Mouse (Mus musculus): ENCODE data around the gene Eef2. TPM values are rescaled to one million over a fixed set of nuclear protein-coding genes. Genes with fewer than 3 reads are reported as not detected.

Eef2 gene
- 100 to 1,000 TPM; 892 to 898 TPM for total RNA-seq (2021)
- long read RNA-seq, experiment 1, transcript Eef2-201 (14 exons, 3,089 nt): major isoform, 316 of 495 reads
- long read RNA-seq, experiment 1, partial matches to known transcripts: 156 of 495 reads
- long read RNA-seq, experiment 1, other reads (novel, unspliced or antisense): 23 of 495 reads
- long read RNA-seq, experiment 2, transcript Eef2-201 (14 exons, 3,089 nt): major isoform, 443 of 640 reads
- long read RNA-seq, experiment 2, partial matches to known transcripts: 158 of 640 reads
- long read RNA-seq, experiment 2, other reads (novel, unspliced or antisense): 39 of 640 reads

DNA sequence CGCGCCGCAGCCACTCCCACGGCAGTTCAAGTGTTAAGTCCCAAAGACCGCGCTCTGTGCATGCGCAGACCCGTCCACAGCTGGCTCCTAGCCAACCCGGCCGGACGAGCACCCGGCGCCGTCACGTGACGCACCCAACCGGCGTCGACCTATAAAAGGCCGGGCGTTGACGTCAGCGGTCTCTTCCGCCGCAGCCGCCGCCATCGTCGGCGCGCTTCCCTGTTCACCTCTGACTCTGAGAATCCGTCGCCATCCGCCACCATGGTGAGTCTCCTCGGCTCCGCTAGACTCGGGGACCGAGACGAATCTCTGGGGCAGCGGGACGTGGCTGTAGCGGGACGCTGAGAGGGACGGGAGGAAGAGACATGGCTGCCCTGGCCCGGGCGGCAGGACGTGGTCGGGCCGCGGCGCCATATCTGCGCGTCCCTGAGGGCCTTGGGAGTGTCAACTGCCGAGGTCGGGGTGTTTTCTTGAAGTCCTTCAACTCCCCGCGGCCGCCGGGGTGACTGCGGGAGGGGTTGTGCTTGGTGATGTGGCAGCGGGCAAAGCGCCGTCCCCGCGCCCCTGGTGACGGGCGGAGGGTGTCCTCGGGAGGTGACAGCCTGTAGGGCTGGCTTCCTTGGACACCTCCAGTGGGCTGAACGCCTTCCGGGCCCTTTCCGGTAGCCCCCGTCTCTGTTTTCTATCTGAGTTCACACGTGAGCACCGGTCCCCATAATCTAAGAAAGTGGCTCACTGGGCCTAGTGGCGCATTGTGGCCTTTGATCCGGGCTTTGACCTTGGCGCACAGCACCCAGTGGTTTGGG, at the start of gene Eef2:
Eef2 (plus strand) TSS at position 166 of the 806 bp plus-strand sequence.
- peak; percentile 100 for DNase-seq
- intact Hi-C loops (cut with DNase I; ENCODE audit: low total_unique reads): no loop called here

DNA sequence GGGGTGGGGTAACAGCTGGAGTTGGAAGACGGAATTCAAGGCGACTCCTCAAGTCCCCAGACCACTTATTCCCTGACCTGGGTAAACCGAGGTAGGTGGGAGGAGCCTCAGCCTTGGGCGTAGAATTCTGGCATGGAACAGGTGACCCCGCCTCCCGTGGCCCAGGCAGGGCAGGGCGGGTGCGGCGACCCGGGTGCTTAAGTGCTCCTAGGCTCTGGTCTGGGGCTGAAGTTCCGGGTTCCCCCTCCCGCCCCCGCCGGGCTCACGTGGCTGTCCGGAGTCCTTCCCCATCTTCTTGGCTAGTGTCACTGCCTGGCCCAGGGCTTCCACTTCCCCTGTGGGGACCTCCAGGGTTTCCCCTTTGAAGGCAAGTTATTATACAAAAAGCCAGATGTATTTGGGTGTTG, 42.2 kb upstream of the Eef2 start:
- intact Hi-C loops (cut with DNase I; ENCODE audit: low total_unique reads): no loop called here
- DNase-seq: peak; percentile 80

DNA sequence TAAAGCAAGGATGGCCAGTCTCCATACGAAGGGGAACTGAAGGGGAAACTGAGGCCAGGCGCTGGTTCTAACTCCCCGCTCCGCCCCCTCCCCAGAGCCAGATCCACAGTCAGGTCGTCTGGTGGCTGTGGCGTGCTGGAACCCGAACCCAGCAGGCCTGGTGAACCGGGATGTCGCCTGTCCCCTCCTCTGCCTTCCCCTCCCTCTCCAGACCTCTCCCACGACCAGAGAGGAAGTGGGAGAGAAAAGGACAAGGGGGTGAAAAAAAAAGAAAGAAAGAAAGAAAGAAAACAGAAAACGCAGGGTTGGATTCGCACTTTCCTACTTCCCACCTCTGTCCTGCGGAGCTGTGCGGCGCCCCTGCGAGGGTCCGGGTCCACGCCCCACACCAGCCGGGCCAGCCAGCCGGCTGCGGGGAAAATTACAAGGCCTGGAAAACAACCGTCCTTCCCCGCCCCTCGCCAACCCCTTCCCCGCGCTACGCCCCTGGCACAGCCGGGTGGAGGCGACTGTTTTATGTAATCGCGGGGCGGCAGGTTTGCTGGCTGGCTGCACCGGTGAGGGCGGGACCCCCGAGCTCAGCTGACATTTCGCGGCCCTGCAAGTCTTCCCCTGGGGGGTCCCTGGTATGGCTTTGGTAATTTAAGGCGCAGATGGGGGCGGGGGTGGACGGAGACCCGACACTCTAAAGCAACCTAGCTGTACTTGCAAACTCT, 41.3 kb upstream of the Eef2 start, which contains the start of gene Zbtb7a:
Zbtb7a (plus strand) TSS at position 255 of the 716 bp plus-strand sequence.
- DNase-seq: peak; percentile 50
- intact Hi-C loops (cut with DNase I; ENCODE audit: low total_unique reads): no loop called here

DNA sequence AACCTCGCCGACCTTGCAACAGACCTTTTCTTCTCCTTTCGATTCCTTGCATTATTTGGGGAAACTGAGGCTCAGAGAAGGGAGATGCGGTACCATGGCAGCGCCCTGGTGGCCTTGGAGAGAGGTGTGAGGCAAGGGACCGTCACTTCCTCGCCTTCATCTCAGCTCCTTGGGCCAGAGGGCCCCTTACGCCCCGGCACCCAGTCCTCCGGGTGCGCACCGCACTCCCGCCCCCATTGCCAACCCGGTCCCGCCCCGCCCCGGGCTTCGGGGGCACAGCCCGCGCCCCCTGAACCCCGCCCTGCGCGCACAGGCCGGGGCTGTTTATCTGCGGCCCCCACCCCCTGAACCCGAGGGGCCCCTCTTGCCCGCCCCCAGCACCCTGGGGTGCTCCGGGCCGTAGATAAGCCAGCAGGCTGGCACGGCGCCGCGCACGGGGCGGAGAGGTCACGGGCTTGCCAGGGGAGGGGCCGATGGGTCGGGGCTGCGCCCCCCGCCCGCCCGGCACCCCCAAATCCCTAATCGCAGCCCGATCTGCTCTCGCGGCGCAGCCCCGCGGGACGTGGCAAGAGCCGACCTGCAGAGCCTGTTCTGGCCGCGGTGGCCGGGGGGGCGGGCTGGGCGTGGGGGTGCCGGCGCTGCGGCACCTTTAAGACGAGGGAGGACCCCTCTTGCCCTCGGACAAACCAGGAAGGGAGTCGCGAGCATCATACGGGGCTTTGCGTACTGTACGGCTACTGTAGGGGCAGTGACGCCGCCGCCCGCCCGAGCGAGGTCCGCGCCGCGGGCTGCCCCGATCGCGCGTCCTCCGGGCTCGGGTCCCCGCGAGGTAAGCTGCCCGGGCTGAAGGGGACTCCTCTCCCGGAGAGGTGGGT, 40.4 kb upstream of the Eef2 start:
- peak; percentile 77 for DNase-seq
- intact Hi-C loops (cut with DNase I; ENCODE audit: low total_unique reads): no loop called here

DNA sequence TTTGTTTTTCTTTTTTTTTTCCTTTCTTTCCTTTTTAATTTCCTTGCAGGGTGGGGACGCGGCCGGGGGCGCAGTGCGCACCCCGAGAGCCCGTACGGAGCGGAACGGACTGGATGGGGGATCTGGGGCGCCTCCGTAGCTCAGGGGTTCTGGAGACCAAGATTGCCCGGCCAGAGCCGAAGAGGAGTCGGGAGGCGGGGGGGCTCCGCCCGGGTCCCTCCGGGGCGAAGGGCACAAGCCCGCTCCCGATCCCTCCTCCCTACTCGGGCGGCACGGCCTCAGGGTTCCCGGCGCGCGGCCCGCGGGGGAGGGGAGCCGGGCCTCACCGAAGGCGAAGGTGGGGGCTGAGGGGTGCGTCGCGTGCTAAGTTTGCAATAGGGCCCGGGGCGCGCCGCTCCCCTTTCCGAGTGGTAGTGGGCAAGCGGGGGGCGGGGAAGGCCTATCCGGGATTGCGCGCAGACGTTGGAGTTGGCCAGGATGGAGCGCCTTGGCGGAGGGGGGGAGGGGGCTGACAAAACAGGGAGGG, 39.7 kb upstream of the Eef2 start:
- intact Hi-C loops (cut with DNase I; ENCODE audit: low total_unique reads): no loop called here
- peak; percentile 87 for DNase-seq

DNA sequence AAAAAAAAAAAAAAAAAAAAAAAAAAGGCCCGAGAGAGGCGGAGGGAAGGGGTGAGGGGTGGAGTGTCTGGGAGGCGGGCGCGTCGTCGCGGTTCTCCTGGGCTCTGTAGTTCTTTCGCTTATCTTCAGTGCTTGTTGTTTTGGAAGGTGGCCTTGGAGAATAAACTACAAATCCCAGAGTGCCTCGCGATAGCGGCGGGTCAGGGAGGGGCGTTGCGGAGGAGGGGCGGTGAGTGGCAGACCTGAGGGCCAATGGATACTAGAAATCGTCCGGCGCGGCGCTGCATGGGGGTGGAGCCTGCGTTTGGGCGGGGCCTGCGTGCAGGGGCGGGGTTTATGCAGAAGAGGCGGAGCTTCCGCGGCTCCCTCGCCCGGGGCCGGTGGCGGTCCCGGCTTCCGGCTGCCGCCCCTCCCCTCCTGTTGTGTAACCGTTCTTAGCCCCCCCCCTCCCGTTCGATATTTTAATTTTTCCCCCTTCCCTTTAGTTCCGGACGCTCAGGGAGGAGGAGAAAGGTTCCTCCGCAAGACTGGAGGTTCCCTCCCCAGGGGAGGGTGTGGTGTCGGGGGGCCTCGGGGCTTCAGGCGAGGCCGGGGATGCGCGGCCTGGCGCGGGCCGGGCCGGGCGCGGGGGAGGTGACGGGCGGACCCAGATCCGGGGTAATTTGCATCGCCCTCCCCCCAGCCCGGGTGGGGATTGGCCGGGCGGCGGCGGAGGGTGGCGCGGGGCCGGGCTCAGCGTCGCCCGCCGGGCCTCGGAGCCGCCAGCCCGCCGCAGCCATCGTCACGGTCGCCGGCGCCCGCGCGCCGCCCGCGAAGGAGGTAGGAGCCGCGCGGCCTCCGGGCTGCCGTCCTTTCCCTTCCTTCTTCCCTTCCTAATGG, 38.9 kb upstream of the Eef2 start:
- DNase-seq: peak; percentile 98
- intact Hi-C loops (cut with DNase I; ENCODE audit: low total_unique reads): no loop called here

DNA sequence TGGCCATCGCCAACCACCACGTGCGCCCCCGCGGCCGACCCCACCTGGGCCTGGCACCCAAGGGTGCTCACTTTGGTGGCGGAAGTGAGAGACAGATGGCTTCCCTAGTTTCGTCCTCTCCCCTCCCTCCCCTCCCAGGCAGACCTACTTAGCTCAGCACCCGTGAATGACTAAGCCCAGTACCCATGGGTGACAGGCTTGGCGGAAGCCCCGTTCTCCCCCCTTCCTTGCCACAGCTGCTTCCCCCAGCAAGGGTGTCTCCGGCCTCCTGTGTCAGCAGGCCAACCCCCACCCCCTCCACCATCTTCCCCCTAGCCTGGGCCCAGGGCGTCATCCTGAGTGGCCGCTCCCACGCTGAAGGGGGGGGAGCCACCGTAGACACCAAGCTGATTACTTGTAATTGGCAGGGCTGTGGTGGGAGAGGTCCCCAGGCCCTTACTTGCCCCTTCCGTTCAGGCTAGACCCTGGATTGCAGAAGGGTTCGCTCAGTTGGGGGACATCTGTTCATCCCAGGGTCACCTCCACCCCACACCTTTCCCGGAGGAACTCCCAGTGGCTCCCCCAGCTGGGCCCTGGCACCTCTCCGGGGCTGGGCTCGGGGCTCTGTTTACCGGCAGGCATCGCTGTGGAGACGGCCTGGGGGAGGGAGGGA, 38.2 kb upstream of the Eef2 start:
- DNase-seq: peak; percentile 70
- intact Hi-C loops (cut with DNase I; ENCODE audit: low total_unique reads): no loop called here

DNA sequence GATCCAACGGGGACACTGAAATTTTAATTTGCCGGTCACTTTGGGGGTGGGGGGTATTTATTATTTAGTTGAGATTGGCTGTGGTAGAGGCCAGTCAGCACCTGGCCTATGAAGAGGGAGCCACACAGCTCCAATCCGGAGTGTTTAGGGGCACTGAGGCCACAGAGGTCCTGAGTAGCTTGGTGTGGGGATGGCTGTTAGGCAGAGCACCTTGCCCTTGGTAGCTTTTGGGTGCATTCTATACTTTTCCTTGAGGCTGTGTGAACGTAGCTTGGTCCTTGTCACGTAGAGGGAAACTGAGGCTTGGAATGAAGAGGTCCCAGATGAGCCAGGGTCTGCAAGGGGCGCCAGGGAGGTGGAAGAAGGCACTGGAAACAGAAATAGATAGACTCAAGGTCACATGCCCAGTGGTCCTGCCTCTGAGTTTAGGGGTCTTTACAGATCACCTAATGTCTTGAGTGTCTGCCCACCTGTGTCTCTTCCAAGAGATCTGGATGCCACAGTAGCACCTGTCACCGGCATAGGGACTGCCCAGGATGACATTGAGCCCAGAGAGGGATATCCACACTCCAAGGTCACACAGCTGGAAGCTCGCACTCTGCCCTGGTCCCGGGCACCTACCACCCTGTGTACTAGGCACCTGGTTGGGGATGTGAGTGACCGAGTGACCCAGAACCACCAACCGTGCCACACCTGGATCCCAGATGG, 37.5 kb upstream of the Eef2 start:
- DNase-seq: no peak
- intact Hi-C loops (cut with DNase I; ENCODE audit: low total_unique reads): no loop called here

DNA sequence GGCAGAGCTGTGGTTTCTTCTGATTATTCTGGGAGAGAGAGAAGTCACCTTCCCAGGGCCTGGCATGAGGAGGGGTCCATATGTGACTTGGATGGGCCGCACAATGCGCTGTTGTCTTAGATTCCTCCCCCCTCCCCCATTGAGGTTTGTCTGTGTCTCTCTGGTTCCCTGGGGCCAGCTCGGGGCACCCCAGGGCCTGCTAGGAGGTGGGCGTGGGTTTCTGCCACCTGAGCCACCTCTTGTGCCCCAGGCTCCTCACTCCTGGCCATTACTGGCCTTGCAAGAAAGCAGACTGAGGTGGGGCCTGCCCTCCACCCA, 36.9 kb upstream of the Eef2 start:
- no peak for DNase-seq

DNA sequence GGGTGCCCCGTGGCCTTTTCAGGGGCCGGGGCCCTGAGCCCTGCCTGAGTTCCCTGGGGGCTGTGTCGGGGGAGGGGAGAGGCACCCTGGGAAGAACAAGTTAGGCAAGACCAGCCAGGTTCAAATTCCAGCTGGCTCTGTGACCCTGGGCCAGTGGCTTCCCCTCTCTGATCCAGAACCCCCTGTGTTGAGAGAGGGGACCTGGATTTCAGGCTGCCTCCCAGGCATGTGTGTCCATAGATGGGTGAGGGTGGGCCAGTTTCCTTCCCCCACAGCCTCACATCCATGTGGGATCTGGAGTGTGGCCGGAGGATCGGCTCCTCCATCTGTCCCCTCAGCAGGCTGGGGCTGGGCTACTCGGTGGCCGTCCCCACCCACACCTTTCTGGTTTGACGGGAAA, 36.4 kb upstream of the Eef2 start:
- intact Hi-C loops (cut with DNase I; ENCODE audit: low total_unique reads): no loop called here
- DNase-seq: no peak

More for the DNA sequence above, 36.9 kb upstream of the Eef2 start:
- intact Hi-C loops (cut with DNase I; ENCODE audit: low total_unique reads): no loop called here

DNA sequence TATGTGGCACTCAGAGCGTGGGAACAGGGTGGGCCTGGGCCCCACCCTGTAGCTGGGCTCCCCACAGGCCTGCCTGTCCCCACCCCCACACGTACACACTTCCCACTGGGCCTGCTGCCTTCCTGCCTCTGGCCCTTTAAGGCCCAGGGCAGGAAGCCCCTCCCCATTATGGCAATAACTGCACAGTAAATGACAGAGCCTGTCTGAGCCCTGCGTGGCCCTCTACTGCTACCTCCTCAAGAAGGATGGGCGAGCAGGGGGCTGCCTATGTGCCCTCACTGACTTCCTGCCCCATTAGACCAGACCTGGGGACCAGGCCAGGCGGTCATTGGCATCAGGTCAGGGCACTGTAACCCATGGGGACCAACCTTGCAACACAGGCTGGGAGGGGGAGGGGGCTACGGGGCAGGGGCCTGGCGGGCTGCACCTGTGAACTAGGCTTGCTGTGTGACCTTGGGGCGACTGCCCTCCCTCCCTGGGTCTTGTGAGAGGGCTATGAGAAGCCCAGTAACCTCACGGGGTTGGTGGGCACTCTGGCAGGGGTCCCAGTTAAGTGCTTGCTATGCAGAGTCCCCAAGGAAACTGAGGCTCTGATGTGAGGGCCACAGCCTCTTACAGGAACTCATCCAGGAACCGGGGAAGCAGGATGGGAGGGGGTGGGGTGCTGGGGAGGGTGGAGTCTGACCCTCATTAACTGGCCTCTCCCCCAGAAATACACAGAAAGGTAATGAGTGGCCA, 35.5 kb upstream of the Eef2 start:
- intact Hi-C loops (cut with DNase I; ENCODE audit: low total_unique reads): no loop called here
- DNase-seq: no peak

DNA sequence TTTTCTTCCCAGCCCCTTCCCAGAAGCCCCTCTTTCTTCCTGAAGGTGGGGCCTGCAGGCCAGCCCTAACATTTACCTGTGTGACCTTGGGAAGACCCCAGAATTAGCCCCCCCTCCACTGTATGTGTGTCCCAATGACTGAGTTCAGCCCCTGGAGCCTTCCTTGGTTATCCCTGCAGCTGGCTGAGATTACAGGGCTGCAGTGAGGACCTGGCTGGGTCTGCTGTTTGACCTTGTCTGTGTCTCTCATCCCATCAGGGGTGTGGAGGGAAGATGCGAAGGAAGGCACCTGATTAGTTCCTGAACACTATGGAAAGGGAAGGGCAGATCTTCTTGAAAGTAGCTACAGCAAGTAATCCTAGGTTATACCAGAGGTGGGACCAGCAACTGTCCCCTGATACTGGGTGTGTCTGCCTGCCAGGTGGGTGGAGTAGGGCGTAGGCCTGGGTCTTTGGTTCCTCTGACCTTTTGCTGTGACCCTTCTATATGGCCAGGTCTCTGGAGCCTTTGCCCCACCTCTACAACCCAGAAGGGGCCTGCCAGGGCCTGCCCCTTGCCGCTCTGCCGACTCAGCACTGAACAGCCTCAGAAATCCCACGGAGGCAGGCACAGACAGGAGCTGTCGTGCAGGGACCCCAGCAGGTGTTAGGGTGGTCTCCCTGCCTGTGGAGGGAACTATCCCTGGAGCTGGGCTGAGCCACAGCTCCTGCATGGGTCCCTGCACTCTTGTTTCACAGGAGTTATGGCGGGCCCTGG, 34.8 kb upstream of the Eef2 start:
- intact Hi-C loops (cut with DNase I; ENCODE audit: low total_unique reads): no loop called here
- no peak for DNase-seq

DNA sequence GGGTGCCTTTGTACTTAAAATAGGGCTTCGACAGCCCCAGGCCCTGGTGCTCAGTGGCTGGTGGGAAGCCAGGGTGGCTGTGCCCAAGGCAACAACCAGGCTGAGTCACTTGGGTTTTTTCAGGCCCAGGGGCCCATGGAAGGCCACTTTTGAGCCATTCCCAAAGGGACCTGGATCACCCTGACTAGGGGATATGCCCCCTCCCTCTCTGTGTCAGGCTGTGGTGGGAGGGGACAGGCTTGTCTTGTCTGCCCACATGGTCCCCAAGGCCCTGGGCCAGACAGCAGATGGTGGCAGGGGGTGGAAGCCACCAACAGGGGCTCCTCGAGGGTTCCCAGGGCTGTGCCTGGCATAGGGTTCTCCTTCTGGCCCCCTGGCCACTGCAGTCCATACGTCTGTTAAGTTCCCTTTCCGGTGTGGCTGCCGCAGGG, 33.9 kb upstream of the Eef2 start:
- intact Hi-C loops (cut with DNase I; ENCODE audit: low total_unique reads): no loop called here
- DNase-seq: no peak

DNA sequence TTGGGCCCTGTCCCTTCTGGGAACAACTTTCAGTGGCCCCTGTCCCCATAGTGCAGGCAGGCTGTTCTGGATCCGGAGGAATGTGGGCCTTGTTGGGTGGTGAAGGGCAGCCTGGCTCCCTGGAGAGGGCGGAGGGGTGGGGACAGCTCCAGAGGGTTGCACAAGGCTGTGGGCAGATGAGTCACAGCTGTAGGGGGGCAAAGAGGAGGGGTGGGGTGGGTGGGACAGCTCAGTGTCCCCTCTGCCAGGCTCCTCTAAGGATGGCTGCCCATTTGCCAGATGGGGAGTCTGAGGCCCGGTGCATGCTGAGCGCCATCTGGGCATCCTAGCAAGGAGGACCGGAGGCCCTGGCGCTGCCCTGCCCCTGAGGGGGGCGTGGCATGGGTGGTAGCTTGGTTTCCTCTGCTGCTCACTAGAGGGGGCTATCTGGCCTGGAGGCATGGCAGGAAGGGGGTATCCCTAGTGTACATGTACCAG, 33.2 kb upstream of the Eef2 start:
- intact Hi-C loops (cut with DNase I; ENCODE audit: low total_unique reads): no loop called here
- DNase-seq: no peak

DNA sequence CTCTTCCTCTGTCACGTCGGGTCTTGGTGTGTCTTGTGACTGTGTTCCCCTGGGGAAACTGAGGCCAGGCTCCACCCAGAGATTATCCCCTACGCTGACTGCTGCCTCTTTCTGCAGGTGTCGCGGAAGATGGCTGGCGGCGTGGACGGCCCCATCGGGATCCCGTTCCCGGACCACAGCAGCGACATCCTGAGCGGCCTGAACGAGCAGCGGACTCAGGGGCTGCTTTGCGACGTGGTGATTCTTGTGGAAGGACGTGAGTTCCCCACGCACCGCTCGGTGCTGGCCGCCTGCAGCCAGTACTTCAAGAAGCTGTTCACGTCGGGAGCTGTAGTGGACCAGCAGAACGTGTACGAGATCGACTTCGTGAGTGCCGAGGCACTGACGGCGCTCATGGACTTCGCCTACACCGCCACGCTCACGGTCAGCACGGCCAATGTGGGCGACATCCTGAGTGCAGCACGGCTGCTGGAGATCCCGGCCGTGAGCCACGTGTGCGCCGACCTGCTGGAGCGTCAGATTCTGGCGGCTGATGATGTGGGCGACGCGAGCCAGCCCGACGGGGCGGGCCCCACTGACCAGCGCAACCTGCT, 32.5 kb upstream of the Eef2 start:
- no peak for DNase-seq
- intact Hi-C loops (cut with DNase I; ENCODE audit: low total_unique reads): no loop called here
